Mouse (Mus musculus): Measurements from ENCODE around the gene Rps27a.

Rps27a gene

GRCm38 (mm10) chr11:29512818-29513535 lies 34.9 kb downstream of the Rps27a start:
- DNase-seq = no peak

- DNase-seq = no peak
Measured at GRCm38 (mm10) chr11:29509421-29509820, 38.5 kb downstream of the Rps27a start.

- no peak for DNase-seq
Measured at GRCm38 (mm10) chr11:29504899-29505625, 42.8 kb downstream of the Rps27a start.

GRCm38 (mm10) chr11:29503948-29504893 lies 43.7 kb downstream of the Rps27a start:
- DNase-seq = no peak

DNA sequence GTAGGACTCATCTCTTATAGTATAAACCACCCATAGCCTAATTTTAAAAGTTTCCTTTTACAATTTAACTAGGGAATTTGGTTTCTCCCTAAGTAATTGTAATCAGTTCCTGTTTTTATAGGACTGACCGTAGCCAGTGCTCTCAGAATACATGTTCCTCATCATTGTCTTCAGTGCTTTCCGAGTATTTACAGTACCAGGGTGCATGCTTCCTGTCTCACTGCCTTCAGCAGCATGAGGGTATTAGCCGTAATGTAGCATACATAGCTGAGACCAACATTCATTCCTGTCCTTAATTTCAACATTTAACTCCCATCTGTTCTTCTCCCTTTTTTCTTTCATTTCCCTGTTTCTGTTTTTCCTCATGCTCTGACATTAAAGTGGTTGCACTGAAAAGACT lies 50.9 kb downstream of the Rps27a start:
- DNase-seq = no peak
